Mouse (Mus musculus) kidney, embryonic 14.5 days (tissue): ENCODE measurements at regions not wholly inside any gene's neighbourhood (a gene's known extent, or its start where the extent isn't known, plus 50 kb on each side); places are given as distances from the start of the nearest gene placed in this dataset.

Experiments used
- ATAC-seq: fragments of 200-750 bp; cut with Nextera tagmentation; 2 replicates; pipeline ENCODE4 v1.8.0; 2017; ENCODE audit warnings: moderate number of reproducible peaks, mild to moderate bottlenecking, moderate TSS enrichment, moderate library complexity; ENCODE audit not compliant: low FRiP score, low TSS enrichment
- H3K27ac ChIP-seq: fragments of 300-500 bp; sonication (generic); 2 replicates; pipeline ENCODE4 v1.5.1; 2014; ENCODE audit warnings: low read depth, mild to moderate bottlenecking, low read length, moderate library complexity, mixed read lengths
- H3K27me3 ChIP-seq: fragments of 300-500 bp; sonication (generic); 2 replicates; pipeline ENCODE4 v1.6.1; 2014; ENCODE audit warnings: mild to moderate bottlenecking, low read length; ENCODE audit not compliant: control insufficient read depth, insufficient read depth
- H3K36me3 ChIP-seq: fragments of 300-500 bp; sonication (generic); 2 replicates; pipeline ENCODE4 v1.6.1; 2014; ENCODE audit warnings: low read length, mixed read lengths; ENCODE audit not compliant: control insufficient read depth, insufficient read depth
- H3K4me1 ChIP-seq: fragments of 300-500 bp; sonication (generic); 2 replicates; pipeline ENCODE4 v1.6.1; 2014; ENCODE audit warnings: low read length, mixed read lengths; ENCODE audit not compliant: control insufficient read depth, insufficient read depth
- H3K4me2 ChIP-seq: fragments of 300-500 bp; sonication (generic); replicated peaks from 2 replicates; pipeline ENCODE4 v1.6.1; 2014; ENCODE audit warnings: low read depth, mild to moderate bottlenecking, low read length
- H3K4me3 ChIP-seq: fragments of 300-500 bp; sonication (generic); 2 replicates; pipeline ENCODE4 v1.5.1; 2014; ENCODE audit warnings: mild to moderate bottlenecking, low read length
- H3K9ac ChIP-seq: fragments of 300-500 bp; sonication (generic); 2 replicates; pipeline ENCODE4 v1.6.1; 2014; ENCODE audit warnings: low read depth, mild to moderate bottlenecking, low read length, moderate library complexity
- H3K9me3 ChIP-seq: fragments of 300-500 bp; sonication (generic); 2 replicates; pipeline ENCODE4 v1.6.1; 2016; ENCODE audit warnings: low read length; ENCODE audit not compliant: control insufficient read depth
- WGBS: fragments of 180-500 bp; shearing (Covaris S2); extraction: QIAGEN DNeasy Blood & Tissue Kit; methylation state at CpG from one replicate; pipeline ENCODE4 v1.1.7; 2014; 5-methylcytosine and 5-hydroxymethylcytosine counted together

- H3K4me1 ChIP-seq = no peaks in the 10 kb centered on the region
- no peaks in the 10 kb centered on the region for H3K9me3 ChIP-seq
- H3K27me3 ChIP-seq = peaks cover 3% of the 10 kb centered on the region; the same call in 1 of the 2 replicates
- H3K4me2 ChIP-seq = no peak overlapping the region
- H3K4me3 ChIP-seq = no peak overlapping the region
- no peaks in the 10 kb centered on the region for H3K36me3 ChIP-seq
- WGBS = 47% methylated on average over 15 of the region's 15 CpGs
- H3K9ac ChIP-seq = no peak overlapping the region
- ATAC-seq = no peak
- H3K27ac ChIP-seq = no peak overlapping the region
Observed at GRCm38 (mm10) chr16:91156506-91156905, 61.6 kb upstream of the 4932438H23Rik start.

- WGBS = 13% methylated on average over 8 of the region's 8 CpGs
- no peaks in the 10 kb centered on the region for H3K4me1 ChIP-seq
- ATAC-seq = no peak
- no peaks in the 10 kb centered on the region for H3K9me3 ChIP-seq
- H3K27ac ChIP-seq = no peak overlapping the region
- H3K4me3 ChIP-seq = no peak overlapping the region
- H3K4me2 ChIP-seq = no peak overlapping the region
- H3K9ac ChIP-seq = no peak overlapping the region
- no peaks in the 10 kb centered on the region for H3K36me3 ChIP-seq
- H3K27me3 ChIP-seq = peaks cover 3% of the 10 kb centered on the region; the same call in 1 of the 2 replicates
Observed at GRCm38 (mm10) chr16:91160679-91161078, 64.6 kb upstream of the Olig2 start.

DNA sequence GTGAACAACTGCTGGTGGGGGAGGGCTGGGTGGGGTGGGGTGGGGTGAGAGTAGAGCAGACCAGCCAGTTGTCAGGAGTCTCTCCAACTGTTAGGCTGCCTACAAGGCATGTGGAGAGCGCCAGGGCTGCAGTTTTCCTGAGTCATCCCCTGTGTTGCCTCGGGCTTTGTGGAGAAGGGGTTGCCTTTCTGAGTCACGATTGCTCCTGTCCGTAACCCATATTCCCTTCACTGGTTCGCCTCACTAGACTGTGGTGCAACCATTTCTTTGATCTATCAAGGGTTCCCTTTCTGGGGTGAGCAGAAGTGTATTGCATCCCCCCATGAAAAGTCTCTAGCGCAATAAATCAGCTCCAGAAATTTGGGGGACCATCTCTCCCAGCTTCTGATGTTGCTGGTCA is 63.6 kb upstream of the Olig2 start:
- Histone ChIP-seq H3K9me3 (no peaks in the 10 kb centered on the region), H3K4me3 (no peak overlapping the region), H3K36me3 (no peaks in the 10 kb centered on the region), H3K27ac (no peak overlapping the region), H3K4me1 (no peaks in the 10 kb centered on the region), H3K9ac (no peak overlapping the region), H3K4me2 (no peak overlapping the region), H3K27me3 (peaks cover 3% of the 10 kb centered on the region; the same call in 1 of the 2 replicates)
- no peak for ATAC-seq
- WGBS = 65% methylated on average over 6 of the region's 6 CpGs

DNA sequence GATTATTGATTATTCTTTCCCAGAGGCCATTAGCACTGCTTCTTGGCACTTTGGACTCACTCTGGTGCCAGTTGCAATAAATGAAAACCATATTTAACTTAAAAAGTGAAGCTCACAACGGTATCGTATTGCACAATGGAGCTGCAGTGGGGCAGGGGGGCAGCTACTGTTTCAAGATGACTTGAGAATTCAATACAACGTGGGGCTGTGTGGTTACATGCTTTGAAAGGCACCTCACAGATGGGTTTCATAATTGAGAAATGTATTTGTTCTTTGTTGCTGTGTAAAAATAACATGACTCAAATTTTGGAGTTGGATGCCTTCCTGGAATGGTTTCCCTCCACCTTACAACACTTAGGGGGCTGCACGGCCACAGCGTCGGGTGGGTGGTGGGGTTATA is 62.9 kb upstream of the Olig2 start:
- H3K9me3 ChIP-seq = no peaks in the 10 kb centered on the region
- H3K4me3 ChIP-seq = no peak overlapping the region
- no peak overlapping the region for H3K27ac ChIP-seq
- peaks cover 7% of the 10 kb centered on the region for H3K27me3 ChIP-seq
- no peak overlapping the region for H3K9ac ChIP-seq
- no peaks in the 10 kb centered on the region for H3K36me3 ChIP-seq
- 84% methylated on average over 6 of the region's 6 CpGs for WGBS
- H3K4me1 ChIP-seq = no peaks in the 10 kb centered on the region
- no peak overlapping the region for H3K4me2 ChIP-seq
- no peak for ATAC-seq

DNA sequence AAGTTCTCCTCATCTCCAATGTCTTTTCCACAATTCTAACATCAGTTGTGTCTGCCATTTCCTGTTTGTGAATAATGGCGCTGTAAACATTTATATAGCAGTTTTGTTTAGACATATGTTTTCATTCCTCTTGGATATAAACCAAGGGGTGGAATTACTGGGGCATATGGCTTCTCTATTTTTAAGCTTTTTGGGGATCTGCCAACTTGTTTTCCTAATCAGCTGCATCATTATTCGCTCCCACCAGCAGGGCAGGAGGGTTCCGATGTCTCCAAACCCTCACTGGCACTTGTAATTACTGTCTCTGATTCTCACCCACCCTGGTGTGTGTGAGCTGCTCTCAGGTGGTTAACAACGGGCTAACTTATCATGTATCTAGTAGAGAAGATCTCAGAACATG is 59.4 kb upstream of the Olig2 start:
- Histone ChIP-seq H3K4me3 (no peak overlapping the region), H3K36me3 (no peaks in the 10 kb centered on the region), H3K9me3 (no peaks in the 10 kb centered on the region), H3K27ac (no peak overlapping the region), H3K9ac (no peak overlapping the region), H3K4me2 (no peak overlapping the region), H3K27me3 (peaks cover 31% of the 10 kb centered on the region), H3K4me1 (no peaks in the 10 kb centered on the region)
- no peak for ATAC-seq
- WGBS = 88% methylated on average over 4 of the region's 4 CpGs

DNA sequence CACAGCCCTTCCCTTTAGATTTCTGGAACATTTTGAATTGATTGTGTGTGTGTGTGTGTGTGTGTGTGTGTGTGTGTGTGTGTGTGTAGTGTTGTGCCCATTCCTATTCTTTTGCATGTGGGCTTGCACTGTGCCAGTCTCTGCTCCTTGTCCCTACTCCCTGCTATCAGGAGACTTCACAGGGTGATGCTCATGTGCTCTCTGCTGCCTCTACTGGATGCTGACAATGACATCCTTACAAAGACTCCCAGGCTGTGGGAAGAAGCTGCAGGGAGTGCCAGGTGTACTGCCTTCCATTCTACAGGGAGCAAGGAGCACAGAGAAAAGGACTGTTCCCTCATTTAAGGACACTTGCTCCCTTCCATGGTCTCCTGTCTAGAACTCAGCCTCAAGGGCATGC is 58.4 kb upstream of the Olig2 start:
- no peaks in the 10 kb centered on the region for H3K9me3 ChIP-seq
- H3K4me3 ChIP-seq = no peak overlapping the region
- H3K4me1 ChIP-seq = no peaks in the 10 kb centered on the region
- ATAC-seq = no peak
- no peak overlapping the region for H3K9ac ChIP-seq
- no peak overlapping the region for H3K27ac ChIP-seq
- H3K27me3 ChIP-seq = peaks cover 36% of the 10 kb centered on the region
- no peaks in the 10 kb centered on the region for H3K36me3 ChIP-seq
- no peak overlapping the region for H3K4me2 ChIP-seq

GRCm38 (mm10) chr16:91168398-91168797 is 56.9 kb upstream of the Olig2 start:
- no peak overlapping the region for H3K27ac ChIP-seq
- no peaks in the 10 kb centered on the region for H3K4me1 ChIP-seq
- no peaks in the 10 kb centered on the region for H3K36me3 ChIP-seq
- H3K9ac ChIP-seq = no peak overlapping the region
- H3K4me3 ChIP-seq = no peak overlapping the region
- ATAC-seq = no peak
- 57% methylated on average over 7 of the region's 7 CpGs for WGBS
- H3K4me2 ChIP-seq = no peak overlapping the region
- no peaks in the 10 kb centered on the region for H3K9me3 ChIP-seq
- peaks cover 51% of the 10 kb centered on the region for H3K27me3 ChIP-seq

DNA sequence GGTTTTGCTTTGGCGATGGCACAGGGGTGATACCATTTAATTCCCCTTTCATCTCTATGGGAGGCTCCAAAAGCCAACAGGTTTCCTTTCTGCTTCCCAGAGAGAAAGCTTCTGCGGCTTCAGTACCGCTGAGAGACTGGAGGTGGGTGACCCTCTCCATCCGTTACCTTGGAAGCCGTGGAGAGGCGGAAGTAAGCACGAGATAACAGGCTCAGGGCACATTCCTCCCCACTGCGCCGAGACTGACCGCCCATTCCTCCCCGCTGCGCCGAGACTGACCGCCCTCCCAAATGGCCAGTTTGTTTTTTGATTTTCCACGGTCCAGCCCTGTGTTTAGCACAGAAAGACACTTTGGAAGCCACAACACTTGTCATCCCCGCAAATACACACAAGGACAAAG is 55.4 kb upstream of the Olig2 start:
- Histone ChIP-seq H3K4me1 (no peaks in the 10 kb centered on the region), H3K9me3 (no peaks in the 10 kb centered on the region), H3K36me3 (no peaks in the 10 kb centered on the region), H3K27ac (no peak overlapping the region), H3K4me2 (no peak overlapping the region; the same call in 1 of the 2 replicates), H3K4me3 (peak overlapping the region; percentile 3; the same call in 1 of the 2 replicates), H3K27me3 (peaks cover 62% of the 10 kb centered on the region), H3K9ac (no peak overlapping the region)
- no peak for ATAC-seq
- WGBS = under 1% methylated on average over 16 of the region's 16 CpGs

DNA sequence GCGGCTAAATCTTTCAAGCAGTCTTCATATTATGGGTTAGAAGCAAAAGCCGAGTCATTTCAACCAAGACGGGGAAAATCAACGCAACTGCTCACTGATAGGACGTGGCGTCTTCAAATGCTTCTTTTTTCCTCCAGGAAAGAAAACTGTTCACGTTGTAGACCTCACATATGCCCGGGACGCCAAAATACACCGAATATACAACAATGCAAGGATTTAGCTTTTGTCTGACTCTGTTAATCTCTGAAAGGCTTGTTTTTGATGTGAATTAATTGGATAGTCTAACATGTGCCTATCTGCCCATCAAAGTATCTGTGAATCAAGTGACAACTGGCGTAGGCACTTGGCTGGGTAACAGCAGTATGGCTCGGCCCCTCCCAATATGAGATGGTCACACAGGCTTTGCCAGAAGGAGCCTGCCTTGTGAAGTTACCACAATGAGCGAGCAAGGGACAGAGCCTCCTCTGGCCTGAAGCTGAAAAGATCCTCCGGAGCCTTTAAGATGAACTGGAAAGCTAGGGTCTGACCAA is 53.3 kb upstream of the Olig2 start:
- ATAC-seq = no peak
- WGBS = 84% methylated on average over 14 of the region's 14 CpGs
- peaks cover 74% of the 10 kb centered on the region for H3K27me3 ChIP-seq
- H3K4me1 ChIP-seq = no peaks in the 10 kb centered on the region
- no peak overlapping the region for H3K27ac ChIP-seq
- H3K4me2 ChIP-seq = no peak overlapping the region
- H3K9ac ChIP-seq = no peak overlapping the region
- H3K4me3 ChIP-seq = no peak overlapping the region
- no peaks in the 10 kb centered on the region for H3K36me3 ChIP-seq
- H3K9me3 ChIP-seq = no peaks in the 10 kb centered on the region
